Mouse (Mus musculus) R1 (cell line): ENCODE measurements around the gene Gm9945.

ENCODE experiments used
- DNase-seq: peaks from one replicate; pipeline ENCODE4 v3.0.0-alpha.2; 2018; ENCODE audit warnings: low read depth, low spot score

Gene Gm9945

DNA sequence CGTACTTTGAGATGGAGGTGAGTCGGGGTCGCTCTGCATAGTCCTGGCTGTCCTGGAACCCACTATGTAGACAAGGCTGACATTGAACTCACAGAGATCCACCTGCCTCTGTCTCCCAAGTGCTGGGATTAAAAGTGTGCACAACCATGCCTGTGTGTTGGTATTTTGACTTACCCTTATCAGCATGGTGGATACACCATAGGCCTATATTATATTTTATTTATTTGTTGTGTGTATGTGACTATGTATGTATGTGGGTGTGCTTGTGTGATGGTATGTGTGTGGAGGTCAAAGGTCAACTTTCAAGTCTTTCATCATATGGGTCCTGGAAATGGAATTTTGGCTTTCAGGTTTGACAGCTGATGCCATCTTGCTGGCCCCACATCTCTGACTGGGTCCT lies 42.4 kb downstream of the Gm9945 start:
- no peak for DNase-seq

DNA sequence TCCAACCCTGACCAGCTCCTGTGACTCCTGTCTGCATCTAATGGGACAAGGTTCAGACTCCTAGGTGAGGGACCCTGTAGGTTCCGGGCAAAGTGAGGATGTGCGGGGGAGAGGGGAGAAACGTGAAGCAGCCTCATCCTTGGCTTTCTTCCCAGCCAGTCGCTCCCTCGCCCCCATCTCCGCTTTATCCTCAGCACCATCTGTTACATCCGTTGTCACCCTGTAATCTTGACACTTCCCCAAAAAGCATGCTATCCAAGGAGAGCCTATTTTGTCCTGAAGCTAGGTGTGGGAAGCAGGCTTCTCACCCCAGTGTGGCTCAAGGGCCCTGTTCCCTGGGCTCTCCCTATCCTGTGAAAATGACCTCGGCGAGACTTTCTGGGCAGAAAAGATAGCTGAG lies 43.0 kb downstream of the Gm9945 start:
- DNase-seq, result no peak

- no peak for DNase-seq
These were observed 43.8 kb downstream of the Gm9945 start for GRCm38 (mm10) chr11:53523545-53524405.

DNA sequence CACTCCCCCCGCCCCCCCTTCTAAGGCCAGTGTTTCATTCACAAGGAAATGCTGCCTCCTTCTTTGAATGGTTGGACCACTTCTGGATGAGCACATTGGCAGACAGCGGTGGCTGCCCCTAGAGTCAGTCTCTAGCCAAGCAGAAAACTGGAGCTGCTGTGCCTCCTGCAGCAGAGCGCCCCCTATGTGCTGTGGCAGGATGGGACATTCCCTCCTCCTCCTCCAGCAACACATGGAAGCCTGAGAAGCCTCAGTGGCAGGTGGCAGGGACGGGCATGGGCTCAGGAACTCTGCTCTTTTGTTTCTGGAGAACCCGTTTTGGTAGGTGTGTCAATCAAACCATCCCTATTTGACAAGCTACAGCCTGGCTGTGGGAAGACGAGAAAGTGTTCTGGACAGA lies 44.9 kb downstream of the Gm9945 start:
- peak; percentile 73 for DNase-seq

DNA sequence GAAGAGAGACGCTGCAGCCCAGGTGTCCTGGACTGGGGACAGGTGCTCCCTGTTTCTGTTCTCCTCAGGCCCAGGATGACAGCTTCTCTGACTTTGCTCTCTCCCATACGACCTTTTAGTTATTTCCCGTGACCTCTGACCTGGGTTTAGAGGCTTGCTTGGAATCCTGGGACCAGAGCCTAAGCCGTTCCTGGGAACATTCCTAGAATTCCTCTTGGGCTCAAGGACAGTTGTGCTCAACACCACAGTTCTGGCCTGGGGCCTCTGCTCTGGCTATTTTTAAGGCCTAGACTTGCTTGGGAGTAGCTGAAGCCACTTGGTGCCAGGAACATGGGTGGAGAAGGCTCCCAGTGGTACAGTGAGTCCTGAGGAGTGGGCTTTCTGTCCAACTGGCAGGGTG lies 45.5 kb downstream of the Gm9945 start:
- peak; percentile 97 for DNase-seq

DNA sequence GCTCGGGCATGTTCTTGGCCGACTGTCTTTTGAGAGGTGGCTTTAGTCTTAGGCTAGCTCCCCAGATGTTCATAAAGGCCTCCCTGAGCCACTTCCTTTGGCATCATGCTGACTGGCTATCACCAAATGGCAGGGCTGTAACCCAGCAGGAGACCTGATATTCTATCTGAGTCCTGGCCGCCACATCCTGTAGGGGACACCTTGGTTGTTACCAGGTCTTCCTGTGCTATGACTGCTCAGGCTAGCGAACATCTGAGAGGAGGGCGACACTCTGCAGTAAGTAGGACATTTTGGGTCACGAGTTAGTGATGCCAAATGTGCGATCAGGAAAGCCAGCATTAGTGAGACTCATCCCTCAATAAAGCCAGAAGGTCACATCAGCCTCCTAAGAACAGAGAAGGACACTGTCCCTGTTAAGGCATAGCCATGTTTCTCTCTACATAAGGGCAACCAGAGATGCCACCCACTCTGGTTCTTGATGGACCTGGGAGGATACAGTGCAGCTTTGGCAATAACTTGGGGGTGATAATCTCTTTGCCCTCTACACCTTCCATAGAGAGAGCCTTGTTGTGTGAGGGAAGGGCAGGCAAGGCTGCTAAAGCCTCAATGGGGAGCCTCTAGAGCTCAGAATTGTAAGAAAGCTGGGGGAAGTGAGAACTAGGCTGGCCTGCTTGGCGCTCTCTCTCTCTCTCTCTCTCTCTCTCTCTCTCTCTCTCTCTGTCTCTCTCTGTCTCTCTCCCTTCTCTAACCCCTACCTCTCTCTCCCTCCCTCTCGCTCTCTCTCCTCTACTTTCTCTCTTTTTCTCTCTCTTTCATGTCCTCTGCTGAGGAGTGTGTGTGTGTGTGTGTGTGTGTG lies 48.7 kb downstream of the Gm9945 start:
- no peak for DNase-seq

- DNase-seq, result no peak
These were observed 49.2 kb downstream of the Gm9945 start for GRCm38 (mm10) chr11:53529253-53529557.

DNA sequence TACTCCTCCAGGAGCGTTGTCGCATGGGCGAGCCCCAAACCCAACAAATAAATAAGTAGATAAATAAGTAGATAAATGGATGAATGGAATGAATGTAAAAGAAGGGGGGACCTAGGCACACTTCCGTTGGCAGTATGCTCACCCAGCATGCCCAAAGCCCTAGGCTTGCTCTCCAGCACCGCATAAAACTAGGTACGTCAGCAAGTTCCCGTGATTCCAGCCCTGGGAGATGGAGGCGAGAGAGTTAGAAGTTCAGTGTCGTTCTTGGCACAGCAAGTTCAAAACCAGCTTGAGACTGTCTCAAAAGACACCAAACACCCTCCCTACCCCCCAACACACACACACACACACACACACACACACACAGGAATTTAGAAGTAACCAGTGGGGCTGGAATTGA lies 50.0 kb downstream of the Gm9945 start:
- DNase-seq, result no peak
